Mouse (Mus musculus) cerebellum, adult 9-10 months (tissue): ENCODE measurements around the gene Gm28047.
A peak's percentile ranks its signal among the peaks of the same experiment; 100 is the strongest.
"Not testable (repeated sequence)": the region's sequence is repeated elsewhere in the genome, so short reads cannot be mapped to it uniquely, and the experiment has no call there.

Experiments
- DNase-seq: peaks from one replicate; pipeline ENCODE4 v3.0.0; 2022

The Gm28047 gene

GRCm38 (mm10) chr15:102624970-102625686 lies at the start of gene Gm28047, which contains the start of gene Atf7:
Gm28047 (minus strand) TSS chr15:102625067.
Atf7 (minus strand) TSS chr15:102625464.
- DNase-seq, result peak; percentile 99

- DNase-seq, result peak; percentile 76
Measured at GRCm38 (mm10) chr15:102673548-102673947, 48.7 kb upstream of the Gm28047 start.

- DNase-seq, result peak; percentile 67
Measured at GRCm38 (mm10) chr15:102672215-102673071, 47.6 kb upstream of the Gm28047 start, which contains the start of gene Atp5g2. Atp5g2 (minus strand) TSS chr15:102672352.

DNA sequence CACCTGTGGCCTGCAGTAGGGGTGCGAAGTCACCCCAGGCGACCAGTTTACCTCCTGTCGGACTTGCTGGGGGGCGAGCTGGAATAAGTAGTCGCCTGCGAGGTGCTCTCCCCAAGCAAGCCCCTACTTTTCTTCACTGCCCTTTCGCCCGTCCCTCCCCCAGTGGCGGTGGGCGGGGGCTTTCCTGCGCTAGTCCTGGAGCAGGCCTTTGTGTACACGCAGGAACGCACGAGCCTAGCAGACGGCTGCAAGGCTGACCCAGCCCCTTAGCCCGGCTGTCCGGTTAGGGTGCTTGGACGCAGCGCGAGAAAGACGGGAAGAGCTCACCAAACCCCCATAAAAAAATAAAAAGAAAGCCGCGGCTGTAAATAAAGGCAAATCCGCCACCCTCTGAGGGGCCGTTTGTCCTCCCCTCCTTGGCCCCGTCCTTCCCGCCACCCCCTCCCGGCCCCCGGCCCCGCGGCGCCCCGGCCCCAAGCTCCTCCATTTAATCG lies 46.9 kb upstream of the Gm28047 start:
- peak; percentile 84 for DNase-seq

DNA sequence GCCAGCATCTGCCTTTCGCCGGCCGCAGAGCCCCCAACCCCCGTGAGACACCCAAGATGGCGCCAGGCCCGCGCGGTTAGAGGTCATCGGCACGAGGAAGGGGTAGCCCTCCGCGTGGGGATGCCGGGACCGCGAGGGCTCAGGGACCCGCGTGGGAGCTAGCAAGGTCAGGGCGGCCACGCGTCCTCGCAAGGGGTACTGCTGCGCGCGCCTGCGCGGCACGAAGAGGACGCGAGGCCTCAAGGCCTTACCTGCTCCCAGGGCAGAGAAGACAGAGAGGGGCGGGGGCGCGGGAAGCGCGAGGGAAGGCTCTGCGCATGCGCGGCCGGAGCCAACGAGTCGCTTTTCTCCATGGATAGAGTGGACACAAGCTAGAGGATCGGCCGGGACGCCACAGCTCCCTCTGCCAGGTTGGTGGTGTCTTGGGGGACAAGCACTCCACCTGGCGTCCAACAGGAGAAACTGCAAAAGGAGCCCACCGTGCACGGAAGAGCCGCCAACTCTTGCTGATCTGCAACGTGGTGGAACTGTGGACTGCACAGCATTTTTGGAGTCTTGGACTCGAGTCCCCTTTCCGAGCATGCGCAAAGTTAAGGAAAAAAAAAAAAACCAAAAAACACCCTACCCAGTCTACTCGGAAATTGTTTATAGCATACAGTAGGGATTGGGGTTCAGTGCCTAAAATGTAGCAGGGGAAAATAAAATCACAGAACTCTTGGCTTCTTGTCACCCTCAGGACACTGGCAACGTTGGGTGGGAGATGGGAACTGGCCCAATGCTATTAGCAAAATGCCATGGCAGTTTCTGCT lies 46.1 kb upstream of the Gm28047 start:
- DNase-seq, result peak; percentile 99

- peak; percentile 67 for DNase-seq
Measured at GRCm38 (mm10) chr15:102670281-102670680, 45.4 kb upstream of the Gm28047 start.

DNA sequence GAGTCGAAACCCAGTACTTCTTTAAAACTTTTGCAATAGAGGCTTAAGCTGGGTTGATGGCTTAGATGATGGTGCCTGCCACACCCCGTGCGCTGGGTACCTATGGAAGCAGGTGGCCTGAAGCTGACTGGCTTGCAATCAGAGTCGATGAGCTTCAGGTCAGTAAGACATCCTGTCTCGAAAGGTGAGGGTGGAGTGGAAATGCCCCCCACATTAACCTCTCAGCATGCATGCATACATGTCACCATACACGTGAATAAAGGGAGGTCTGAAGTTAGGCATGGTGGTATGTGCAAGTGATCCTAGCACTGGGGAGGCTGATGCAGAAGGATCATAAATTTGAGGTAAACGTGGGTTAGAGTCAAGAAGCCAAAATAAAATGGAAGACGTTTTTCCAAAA lies 44.7 kb upstream of the Gm28047 start:
- DNase-seq, result peak; percentile 57

DNA sequence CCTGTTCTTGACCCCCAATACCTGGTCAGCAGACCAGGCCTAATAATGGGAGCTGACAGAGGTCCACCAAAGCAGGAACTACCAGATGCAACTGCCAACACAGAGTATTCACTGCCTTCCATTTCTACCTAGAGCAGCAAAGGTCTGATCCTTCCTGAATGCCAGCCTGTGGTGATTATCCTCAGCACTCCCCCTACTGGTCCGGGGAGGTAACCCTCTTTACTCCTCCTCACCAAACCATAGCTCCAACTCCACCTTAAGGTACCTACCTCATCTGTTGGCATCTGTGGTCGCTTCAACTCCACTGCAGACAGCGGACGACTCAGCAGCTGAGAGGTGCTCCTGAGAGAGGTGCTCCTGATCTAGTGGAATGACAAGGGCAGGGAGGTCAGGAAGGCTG lies 40.6 kb upstream of the Gm28047 start:
- peak; percentile 70 for DNase-seq

DNA sequence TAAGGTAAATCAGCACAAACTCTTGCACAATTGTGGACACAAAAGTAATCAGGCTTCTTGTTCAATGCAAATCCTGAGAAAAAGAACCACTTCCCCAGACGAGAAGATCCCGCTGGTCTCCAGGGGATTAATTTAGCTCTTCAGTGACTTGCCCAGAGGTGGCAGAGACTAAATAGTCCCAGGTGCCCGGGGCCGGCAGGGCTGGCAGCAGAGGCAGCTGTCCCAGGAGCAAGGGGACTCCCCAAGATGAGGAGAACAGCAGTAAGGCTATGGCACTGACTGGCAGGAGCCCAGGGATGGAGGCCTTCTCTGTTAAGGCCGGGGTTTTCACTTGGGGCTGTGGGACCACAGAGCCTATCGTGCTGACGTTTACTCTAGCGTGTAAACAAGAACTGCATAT lies 39.0 kb upstream of the Gm28047 start:
- peak; percentile 16 for DNase-seq

GRCm38 (mm10) chr15:102662601-102663000 lies 37.7 kb upstream of the Gm28047 start:
- DNase-seq, result not testable (repeated sequence)

GRCm38 (mm10) chr15:102657926-102658381 lies 33.1 kb upstream of the Gm28047 start:
- DNase-seq, result no peak

DNA sequence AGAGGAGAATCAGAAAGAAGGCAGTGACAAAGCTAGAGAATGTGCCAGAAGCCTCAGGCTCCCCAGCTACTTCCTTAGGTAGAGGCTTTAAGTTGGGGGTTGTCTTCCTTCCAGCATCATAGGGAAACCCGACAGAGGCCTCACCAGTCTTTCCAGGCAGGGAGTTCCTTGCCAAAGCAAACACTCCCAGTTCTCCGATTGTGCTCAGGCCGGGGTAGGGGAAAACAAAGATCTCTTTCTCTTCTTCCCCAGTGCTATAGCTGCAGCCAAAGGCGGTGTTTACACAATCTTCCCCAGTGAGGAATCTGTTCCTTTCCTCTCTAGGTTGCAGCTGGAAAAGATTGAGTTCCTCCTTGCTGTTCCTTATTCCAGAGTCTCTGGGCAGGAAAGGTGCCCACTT lies 31.8 kb upstream of the Gm28047 start:
- DNase-seq, result no peak

DNA sequence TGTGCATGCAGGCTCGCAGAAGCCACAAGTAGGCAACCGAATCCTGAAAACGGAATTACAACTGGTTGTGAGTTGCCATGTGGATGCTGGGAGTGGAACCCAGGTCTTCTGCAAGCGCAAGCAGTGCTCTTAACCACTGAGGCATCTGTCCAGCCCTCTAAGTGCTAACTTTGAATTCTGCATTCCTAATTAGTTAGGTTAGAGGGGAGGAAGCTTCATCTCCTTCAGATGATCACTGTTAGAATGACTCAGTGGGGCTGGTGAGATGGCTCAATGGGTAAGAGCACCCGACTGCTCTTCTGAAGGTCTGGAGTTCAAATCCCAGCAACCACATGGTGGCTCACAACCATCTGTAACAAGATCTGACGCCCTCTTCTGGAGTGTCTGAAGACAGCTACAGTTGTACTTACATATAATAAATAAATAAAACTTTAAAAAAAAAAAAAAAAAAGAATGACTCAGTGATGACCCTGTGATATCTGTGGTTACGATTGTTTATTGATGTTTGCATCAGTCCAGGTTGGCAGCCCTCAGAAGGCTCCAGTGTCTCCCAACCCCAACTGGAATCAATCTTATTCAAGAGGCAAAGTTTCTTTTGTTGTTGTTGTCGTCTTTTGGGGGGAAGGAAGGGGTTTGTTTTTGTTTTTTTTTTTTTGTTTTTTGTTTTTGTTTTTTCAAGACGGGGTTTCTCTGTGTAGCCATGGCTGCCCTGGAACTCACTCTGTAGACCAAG lies 27.2 kb upstream of the Gm28047 start:
- not testable (repeated sequence) for DNase-seq

- no peak for DNase-seq
Measured at GRCm38 (mm10) chr15:102651107-102651506, 26.2 kb upstream of the Gm28047 start.

DNA sequence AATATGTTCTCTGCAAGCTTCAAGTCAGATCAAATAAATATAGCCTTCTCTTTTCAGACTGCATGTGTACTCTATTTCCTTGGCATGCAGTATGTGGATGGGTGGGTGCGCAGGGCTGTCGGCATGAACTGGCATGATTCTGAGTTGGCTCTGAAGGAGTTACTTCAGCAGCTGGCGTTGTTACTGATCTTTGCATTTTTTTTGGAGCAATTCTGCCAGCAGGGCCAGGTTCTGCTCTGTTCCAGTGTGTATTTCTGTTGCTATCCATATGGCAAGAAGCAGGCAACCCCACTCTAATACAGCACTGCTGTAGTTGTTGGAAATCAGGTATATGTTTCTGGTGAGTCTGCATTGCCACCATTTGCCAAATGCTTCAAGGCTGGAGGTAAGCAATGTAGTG lies 10.9 kb upstream of the Gm28047 start:
- no peak for DNase-seq

GRCm38 (mm10) chr15:102634684-102635083 lies 9.8 kb upstream of the Gm28047 start:
- DNase-seq, result no peak

DNA sequence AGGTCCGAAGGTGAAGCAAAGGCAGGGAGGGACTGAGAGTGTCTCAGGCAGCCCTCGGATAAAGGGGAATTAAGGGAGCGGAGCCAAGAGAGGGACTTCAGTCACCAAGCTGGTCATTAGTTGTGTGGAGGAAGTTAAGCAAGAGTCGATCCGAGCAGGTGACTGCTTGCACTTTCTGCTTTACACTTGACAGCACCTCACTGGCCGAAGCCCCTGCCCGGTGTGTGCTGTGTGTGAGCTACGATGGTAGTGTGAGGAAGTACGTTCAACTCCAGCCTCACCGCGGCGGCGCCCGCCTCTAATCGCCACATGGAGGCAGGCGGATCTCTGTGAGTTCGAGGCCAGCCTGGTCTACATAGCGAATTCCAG lies 804 bp upstream of the Gm28047 start:
- DNase-seq, result no peak

DNA sequence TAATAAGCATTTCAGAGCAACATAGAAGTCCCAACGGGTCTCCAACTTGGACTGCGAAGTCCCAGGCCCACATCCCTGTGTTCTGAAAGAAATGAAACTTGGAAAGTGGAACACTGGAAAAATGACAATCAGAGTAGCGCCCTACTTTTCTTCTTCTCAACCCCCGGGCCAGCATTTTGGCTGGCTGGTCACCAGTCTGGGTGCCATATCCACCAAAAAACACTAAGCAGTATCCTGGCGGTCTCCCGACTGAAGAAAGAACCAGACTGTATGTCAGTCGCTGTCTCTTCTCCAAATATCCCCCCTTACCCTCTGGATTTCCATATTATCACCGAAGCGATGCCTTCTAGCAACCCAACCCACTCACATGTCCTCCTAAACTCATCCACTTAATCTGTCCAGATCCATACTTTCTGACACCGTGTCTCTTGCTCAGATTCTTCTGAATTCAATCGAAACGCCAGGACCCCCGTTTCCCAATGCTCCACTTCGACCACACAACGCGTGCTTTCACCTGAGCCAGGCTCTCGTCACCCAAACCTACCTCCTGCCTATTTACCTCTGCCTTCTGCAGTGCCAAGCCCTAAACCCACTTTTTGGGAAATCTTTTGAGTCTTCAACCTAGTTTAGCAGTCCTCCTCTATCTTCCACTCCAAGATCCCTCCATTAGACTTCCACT lies 437 bp downstream of the Gm28047 start:
- peak; percentile 60 for DNase-seq

GRCm38 (mm10) chr15:102623121-102623520 lies 1.7 kb downstream of the Gm28047 start:
- no peak for DNase-seq

DNA sequence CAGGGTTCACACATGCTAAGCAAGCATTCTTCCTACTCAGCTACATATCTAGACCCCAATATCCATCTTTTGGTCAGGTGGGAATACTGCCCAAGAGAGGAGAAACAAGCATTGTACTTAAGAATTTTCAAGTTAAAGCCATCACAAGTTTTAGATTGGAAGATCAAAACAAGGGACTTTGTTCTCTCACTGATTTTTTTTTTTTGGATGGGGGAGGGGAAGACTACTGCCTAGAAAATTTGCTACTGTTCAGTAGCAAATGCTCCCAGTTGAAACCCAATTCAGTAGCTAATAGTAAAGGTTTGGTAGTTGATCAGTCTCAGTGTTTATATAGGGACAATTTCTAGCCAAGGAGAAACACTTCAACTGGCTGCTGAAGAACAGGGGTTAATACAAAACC lies 2.3 kb downstream of the Gm28047 start:
- no peak for DNase-seq

DNA sequence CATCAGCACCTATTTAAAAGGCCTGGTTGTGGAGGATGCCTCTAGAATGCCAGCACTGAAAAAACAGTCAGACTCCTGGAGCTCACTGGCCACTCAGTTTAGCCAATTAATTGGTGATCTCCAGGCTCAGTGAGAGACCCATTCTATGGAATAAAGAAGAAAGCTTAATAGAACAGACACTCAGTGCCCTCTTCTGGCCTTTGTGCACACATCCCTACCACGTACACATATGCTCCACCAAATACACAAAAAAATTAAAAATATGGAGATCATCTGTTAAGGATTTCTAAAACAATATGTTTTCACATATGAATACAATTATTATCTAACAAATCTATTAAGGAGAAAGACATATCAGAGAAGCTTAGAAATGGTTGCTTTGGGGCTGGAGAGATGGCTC lies 4.1 kb downstream of the Gm28047 start:
- DNase-seq, result no peak

DNA sequence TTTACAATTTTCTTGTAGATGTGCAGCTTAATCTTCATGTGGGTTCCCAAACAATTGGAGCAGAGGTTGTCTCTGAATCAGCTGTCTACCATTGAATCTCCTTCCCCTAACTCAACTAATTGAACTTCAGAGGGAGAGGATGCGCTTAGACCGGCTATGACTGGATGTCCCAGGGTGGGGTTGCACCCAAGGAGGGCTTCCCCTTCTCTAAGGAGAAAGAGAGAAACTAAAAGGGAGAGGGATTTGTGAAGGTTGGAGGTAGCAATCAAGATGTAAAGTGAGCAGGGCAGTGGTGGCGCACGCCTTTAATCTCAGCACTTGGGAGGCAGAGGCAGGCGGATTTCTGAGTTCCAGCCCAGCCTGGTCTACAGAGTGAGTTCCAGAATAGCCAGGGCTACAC lies 5.4 kb downstream of the Gm28047 start:
- no peak for DNase-seq
